Mouse (Mus musculus) retina, postnatal 7 days (tissue): ENCODE data around the gene Cbx7.
"Not testable (repeated sequence)": the region's sequence is repeated elsewhere in the genome, so short reads cannot be mapped to it uniquely, and the experiment has no call there.

Source experiments
- DNase-seq: peaks from one replicate; pipeline ENCODE4 v3.0.0-alpha.2; 2012; ENCODE audit warnings: low read depth, low spot score

Cbx7 gene

DNA sequence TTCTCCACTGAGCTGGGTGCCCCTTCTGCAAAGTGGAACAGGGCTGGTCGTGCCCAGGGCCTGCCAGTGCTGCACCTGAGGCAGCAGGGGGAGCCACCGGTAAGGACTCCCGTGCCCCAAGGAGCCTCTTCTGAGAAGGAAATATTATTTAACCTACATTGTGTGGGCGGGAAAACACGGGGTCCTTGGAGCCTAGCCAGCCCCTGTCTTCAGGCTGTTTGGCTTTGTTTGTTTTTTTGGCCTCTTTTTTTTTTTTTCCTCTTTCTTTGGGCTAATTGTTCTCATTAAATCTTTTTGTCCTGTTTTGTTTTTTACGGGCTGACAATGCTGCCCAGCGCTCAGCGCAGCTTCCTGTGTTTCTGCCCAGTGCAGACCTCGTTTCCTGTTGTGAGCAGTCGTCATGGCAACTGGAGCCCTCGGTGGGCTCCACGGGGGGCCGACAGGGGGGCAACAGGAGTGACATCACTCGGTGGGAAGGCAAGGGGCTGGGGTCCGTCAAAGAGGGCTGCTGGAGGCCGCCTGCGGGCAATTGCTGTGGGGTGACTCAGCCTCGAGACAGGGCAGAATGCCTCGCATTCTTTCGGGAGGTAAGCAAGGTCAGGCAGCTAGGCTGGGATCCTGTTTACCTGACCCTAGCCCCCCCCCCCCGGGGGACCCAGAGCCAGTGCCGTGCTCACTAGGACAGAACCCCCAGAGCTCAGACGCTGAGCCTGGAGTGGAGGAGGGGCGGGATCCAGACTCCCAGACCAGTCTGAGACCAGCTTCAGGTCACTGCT, 20.5 kb downstream of the Cbx7 start:
- no peak for DNase-seq

- DNase-seq, result no peak
Measured at GRCm38 (mm10) chr15:79947681-79948080, 23.2 kb downstream of the Cbx7 start.

DNA sequence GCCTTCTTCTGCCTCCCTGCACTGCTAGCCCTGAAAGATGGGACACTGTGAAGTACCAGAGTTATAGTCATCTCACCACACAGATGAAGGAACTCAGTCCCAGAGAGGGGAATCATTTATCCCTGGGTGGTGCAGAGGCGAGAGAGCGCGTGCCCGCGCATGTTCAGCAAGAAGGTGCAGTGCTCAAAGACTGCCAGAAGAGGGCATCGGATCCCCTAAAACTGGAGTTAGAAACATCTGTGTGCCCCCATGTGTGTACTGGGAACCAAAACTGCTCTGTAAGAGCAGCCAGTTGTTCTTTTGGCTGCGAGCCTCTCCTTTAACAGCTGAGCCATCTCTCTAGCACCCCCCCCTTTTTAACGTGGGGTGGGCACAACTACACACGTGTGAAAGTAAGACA, 24.1 kb downstream of the Cbx7 start:
- no peak for DNase-seq

- DNase-seq, result peak; percentile 83
Measured at GRCm38 (mm10) chr15:79946022-79946421, 24.9 kb downstream of the Cbx7 start.

GRCm38 (mm10) chr15:79944948-79945347, 26.0 kb downstream of the Cbx7 start:
- no peak for DNase-seq

- no peak for DNase-seq
Measured at GRCm38 (mm10) chr15:79943584-79943983, 27.3 kb downstream of the Cbx7 start.

DNA sequence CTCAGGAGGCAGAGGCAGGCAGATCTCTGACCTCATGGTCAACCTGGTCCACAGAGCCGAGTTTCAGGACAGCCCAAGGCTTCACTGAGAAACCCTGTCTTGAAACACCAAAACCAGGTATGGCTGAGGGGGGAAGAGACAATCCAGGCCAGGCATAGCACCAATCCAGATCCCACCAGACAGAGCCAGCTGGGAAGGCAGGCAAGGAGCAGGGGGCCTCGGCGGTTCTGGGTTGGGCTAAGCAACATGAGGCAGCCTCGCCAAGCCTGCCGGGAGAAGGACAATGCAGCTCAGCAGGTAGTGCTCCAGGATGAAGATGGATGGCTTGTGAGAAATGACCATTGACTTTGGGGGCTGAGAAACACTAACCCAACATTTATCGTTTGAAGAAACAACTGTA, 28.4 kb downstream of the Cbx7 start:
- DNase-seq, result no peak

DNA sequence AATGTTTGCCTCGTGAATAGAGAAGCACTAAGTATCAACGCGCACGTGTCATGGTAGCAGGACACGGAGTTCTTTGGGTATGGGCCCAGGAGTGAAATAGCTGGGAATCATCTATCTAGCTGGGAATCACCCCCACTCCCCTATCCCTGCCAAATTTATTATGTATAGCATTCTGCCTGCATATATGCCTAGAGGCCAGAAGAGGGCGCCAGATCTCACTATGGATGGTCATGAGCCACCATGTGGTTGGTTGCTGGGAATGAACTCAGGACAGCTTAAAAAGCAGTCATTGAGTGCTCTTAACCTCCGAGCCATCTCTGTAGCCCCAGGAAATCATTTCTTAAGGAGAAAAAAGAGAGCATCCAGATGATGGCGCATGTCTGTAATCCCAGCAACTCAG, 30.0 kb downstream of the Cbx7 start:
- no peak for DNase-seq

- no peak for DNase-seq
Measured at GRCm38 (mm10) chr15:79939913-79940312, 31.0 kb downstream of the Cbx7 start.

DNA sequence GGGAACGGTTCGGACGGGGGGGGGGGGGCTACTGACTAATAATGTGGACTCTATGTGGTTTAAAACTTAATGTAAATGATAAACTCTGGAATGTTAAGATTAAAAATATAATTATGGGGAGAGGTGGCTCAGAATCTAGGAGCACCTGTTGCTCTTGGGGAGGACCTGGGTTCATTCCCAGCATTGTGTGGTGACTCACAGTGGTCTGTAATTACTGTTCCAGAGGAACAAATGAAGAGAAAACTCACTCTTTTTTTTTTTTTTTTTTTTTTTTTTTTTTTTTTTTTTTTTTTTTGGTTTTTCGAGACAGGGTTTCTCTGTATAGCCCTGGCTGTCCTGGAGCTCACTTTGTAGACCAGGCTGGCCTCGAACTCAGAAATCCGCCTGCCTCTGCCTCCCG, 31.4 kb downstream of the Cbx7 start:
- not testable (repeated sequence) for DNase-seq

GRCm38 (mm10) chr15:79939020-79939419, 31.9 kb downstream of the Cbx7 start:
- no peak for DNase-seq

GRCm38 (mm10) chr15:79936374-79936751, 34.6 kb downstream of the Cbx7 start:
- DNase-seq, result no peak

- DNase-seq, result no peak
Measured at GRCm38 (mm10) chr15:79935654-79936373, 35.1 kb downstream of the Cbx7 start.

DNA sequence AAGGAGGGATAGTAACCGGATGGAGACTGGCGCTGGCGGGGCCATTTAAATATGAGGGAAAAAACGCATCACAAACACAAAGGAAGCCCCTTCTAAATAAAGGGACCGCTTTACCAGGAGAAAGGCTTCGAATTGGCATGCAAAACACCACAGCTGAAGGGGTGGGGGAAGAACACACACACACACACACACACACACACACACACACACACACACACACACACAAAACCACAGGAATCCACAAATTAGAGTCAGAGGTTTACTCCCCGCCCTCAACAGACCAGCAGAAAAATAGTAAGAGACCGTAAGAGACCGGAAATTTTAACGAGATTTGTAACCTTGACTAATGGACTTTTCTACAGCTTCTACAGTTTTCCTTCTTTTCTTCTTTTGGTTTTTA, 36.1 kb downstream of the Cbx7 start:
- no peak for DNase-seq

DNA sequence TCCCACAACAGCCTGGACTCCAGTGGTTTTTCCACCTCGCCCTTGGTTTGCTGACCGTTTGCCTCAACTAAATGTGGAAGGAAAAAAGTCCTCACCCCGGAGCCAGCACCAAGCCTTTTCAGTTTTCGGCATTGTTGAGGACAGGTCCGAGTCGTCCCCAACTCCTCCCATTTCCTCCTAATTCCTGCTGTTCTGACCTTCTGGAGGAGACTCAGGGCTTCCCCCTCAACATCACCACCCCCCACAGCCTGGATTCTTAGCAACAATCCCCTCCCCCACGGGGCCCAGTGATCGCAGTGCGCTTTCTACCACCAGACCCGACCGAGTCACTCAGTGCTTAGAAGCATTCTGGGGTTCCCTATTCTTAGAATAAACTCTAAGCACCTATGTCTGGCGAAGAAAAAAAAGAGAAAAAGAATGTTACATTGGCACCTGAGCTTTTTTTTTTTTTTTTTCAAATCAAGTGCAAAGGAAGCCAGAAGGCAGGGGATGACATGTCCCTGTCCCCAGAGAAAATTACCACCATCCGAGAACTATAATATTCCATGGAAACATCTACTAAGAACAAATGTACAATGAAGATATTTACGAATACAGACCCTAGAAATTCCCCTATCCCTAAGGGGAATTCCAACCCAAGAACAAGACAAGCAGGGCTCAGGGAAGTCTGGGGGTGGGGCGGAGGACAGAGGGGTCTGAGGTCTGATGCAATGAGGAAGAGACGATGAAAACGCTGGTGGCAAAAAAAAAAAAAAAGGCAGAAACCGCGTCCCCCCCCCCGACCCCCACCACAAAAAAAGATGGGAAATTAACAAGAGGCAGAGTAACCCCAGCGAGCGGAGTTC, 37.0 kb downstream of the Cbx7 start:
- no peak for DNase-seq

GRCm38 (mm10) chr15:79933052-79933669, 37.8 kb downstream of the Cbx7 start:
- no peak for DNase-seq

DNA sequence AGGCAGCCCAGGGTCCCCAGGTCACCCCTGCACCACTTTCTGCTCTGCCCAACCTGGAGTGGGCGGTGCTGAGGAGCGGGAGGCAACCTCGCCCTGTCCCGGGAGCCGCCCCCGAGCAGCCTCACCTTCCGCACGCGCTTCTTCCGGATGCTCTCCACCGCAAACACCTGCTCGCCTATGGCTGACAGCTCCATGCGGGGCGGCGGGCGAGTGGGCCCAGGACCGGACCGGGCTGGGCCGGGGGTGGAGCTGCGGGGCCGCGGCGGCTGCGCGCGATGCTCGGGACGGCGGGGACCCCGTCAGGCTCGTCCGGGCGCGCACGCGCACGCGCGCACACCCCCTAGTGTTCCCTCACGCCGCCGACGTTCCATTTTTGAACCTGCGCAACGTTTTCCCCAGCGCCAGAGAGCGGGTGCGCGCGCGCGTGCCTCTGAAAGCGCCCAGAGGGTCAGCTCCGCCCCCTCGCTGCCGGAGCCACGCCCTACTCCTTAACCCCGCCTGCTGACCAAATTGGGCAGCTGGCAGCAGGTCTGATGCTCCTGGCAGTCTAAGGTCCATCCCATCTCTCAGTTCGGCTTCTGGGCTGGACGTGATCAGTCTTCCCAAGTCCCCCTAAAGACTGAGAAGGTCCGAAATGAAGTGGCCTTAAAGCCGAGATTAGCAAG, 38.5 kb downstream of the Cbx7 start:
- DNase-seq, result peak; percentile 60

GRCm38 (mm10) chr15:79931496-79932141, 39.3 kb downstream of the Cbx7 start:
- DNase-seq, result no peak

- DNase-seq, result no peak
Measured at GRCm38 (mm10) chr15:79929734-79930133, 41.2 kb downstream of the Cbx7 start.

DNA sequence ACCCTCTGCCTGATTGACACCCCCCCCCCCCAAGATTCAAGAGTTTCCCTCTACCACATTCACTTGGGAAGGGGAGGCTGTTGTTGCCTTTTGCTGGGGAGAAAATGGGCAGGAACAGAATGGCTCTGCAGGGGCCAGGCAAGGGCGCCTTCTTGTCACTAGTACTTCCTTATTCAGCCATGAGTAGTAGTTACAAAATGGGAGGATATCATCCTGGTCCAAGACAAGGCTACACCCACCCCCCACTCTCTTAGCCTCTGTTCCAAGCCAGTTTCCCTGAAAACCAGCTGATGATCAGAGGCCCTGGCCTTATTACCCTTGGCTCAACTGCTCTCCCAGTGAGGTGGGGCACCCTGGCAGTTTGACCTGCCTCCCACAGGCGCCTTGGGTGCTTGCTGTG, 42.2 kb downstream of the Cbx7 start:
- DNase-seq, result no peak

DNA sequence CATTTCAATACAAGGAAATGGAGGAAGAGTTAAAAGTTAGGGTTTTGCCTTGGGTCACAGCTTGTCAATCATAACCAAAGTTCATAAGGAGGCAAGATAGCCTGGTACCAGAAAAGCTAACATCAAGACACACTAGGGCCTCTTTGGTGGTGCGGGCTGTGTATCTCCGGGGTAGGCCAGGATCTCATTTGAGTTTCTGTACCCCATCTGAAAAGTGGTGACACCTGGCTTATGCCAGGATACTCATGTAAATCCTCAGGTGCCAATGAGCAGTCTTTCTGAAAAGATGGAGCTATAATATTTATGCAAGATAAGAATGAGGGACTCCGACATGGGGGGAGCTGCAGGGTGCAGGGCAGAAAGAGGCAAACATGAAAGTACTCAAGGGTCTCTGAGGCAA, 42.6 kb downstream of the Cbx7 start:
- no peak for DNase-seq
